Mouse (Mus musculus): ENCODE measurements at regions not wholly inside any gene's neighbourhood (a gene's known extent, or its start where the extent isn't known, plus 50 kb on each side); places are given as distances from the start of the nearest gene placed in this dataset.

DNA sequence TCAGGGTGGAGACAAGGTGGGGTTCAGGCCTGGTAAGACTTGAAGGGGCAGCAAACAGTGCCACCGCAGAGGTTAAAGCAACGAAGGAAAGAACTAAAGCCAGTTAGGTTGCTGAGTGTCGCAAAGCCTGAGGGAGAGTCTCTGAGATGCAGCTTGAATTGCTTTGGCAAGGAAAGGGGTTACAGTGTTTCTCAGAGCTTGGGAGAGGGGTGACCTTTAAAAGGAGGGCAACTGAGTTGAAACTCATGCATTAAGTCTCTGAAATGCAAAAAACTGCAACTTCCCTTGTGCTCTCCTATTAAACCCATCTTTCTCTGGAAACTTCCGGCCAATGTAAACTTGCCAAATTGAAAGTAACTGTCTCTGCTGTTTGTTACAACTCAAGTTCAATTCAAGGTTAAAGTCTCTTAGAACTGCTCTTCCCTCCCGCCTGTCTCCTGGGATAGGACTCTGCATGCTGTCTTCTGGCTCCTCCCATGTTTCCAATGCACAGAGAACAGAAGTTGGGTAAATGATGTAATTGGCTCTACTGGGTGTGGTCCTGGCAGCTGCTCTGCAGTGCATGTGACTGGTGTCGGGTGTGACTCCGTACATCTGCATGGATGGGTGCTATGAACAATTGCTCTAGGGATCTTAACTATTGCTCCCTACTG lies 181.4 kb upstream of the Gas1 start:
- no peak for DNase-seq (ENCODE audit: low read depth, low spot score)

DNA sequence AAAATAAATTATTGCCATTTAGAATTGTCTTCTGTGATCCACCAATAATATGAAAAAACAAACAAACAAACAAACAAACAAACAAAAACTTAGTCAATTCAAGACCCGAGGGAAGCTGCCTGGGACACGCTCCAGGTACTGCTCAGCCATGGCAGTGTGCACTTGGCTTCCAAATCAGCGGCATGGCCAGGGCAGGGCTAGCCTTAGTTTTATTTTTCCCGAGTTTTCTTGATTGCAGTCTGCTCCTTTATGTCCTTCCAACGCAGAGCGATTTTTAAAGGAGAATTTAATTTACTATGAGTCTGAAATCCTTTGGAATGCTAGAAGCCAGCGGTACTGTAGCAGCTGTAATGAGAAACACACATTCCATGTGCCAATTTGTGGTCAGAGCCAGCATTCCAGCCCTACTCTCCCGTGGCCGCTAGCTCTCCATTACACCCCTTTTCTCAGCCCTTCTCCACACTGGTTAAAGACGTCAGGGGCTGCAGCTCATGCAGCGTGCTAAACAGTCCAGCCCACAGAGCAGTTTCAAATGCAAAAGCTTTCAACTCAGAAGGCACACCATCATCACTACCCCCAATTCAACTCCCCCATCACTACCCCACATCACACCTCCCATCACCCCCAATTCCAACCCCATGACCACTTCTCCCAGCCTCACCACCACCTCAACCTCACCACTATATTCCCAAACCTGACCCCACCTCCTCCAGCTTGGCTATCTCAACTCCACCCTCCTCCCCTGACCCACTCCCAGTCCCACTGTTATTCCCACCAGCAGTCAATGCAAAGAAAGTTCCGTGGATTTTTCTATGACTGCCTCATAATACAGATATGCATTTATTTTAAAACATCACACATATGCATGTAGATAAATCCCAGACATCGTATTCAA lies 187.9 kb upstream of the Gas1 start:
- DNase-seq (ENCODE audit: low read depth, low spot score): no peak

DNA sequence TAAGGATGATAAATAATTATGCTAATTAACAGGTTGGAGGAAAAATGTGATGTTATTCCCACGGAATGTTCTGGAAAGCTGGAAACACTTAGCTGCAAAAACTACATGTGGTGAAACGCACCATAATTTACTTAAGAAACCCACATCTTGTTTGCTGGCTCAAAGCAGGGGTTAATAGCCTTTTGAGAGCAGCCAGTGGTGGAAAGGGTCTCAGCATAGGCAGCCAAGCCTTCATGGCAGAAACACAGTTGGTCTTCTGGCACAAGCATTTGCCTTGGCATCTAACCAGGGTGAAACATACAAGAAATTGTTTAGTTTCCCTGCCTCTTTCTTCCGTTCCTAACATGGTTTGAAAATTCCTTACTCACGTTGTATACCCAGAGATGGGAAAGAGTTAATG lies 192.1 kb upstream of the Gas1 start:
- DNase-seq (ENCODE audit: low read depth, low spot score): no peak

DNA sequence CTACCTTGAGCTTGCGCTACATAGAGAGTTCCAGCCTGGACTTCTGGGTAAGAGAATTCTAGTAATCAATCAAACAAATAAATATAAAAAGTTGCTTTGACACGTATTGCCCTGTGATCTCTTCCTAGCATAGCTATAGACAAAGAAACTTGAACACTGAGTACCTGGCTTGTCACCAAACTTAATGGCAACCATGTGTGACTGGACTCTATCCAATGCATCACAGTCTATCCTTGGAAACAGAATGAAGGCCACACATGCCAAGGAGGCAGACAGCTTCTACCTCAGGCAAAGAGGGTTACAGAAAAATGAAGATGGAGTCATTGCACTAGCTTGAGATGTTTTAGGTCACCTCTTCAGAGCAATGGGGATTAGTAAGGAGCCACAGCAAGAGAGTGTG lies 194.5 kb upstream of the Gas1 start:
- DNase-seq (ENCODE audit: low read depth, low spot score): no peak

DNA sequence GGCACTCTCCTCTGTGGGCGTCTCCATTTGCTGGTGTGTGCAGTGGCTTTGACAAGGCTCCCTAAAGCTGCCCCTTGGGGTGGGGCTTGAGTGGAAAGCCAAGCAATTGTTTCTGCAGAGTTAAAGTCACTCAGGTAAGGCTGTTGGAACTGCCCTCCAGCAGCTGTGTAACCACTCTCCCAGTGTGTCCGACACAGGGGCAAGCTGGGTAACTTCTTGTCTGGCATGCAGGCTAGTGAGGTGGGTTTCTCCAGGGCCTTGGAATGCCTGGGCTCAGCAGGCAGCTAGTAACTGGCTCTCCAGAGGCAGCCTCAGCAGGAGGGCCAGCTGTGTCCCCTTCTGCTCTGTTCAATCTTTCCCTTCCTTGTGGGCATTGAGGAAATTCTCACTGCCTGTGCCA lies 199.5 kb upstream of the Gas1 start:
- no peak for DNase-seq (ENCODE audit: low read depth, low spot score)

DNA sequence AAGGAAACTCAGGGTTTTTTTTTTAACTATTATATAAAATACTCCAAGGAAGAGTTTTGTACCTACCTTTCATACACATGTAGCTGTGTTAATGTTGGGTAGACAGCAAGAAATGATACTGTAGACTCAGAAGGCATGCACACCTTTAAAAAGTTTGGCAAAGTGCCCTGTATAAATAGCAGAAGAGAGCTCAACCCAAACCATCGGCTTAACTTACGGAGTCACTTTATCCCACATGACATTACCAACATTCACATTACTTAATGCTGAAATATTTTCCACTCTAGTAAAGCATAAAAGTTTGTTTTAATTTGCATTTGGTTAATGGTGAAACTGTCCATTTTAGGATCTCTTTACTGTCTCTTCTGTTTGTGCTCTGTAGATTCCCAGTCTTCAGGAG lies 205.7 kb upstream of the Gas1 start:
- DNase-seq (ENCODE audit: low read depth, low spot score): no peak

DNA sequence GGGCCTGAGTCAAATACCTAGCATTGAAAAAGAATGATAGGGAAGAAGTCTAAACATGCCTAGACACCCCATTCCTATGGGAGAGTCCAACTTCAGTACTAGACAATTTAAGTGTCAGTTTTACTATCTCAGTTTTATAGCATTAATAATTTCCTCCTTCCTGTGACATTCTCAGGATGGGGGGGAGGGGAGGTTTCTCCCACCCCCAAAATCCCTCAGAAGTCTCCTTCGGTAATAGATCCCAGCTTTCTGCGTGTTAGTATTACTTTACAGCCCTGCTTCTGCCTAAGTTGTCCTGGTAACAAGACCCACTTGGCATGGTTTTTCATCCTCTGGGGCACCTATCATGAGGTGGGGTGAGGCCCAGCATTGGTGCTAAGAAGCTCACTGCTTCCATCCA lies 202.9 kb upstream of the Dapk1 start:
- DNase-seq (ENCODE audit: low read depth, low spot score): no peak

DNA sequence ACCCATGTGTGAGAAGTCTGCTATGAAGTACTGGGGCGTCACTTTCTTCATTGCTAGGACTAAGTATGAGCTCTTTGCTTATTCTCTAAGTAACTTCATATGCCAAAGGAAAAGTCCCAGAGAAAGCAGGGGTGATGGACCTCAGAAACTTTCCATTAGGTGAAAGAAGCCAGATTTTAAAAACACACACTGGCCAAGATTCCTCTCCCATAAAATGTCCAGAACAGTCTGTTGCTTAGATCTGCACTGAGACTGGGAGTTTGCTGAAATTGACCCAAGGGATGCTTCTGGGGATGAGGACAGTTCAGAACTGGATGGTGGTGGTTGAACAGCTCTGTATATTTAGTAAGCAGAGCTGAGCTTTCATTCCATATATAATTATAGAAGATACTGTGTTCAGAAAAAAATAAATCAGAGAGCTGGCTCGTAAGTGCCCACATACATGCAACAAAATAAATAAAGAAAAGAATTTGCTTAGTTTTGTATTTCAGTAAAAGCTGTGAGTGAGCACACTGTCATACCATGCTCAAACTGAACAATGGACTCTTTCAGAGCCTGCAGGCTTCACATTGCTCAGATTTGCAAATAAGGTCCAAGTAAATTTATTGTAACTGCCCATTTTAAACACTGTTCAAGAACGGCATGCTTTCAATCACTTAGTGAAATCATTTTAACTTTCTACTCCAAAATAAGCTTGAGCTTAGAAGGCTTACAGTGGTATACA lies 200.8 kb upstream of the Dapk1 start:
- DNase-seq (ENCODE audit: low read depth, low spot score): no peak

DNA sequence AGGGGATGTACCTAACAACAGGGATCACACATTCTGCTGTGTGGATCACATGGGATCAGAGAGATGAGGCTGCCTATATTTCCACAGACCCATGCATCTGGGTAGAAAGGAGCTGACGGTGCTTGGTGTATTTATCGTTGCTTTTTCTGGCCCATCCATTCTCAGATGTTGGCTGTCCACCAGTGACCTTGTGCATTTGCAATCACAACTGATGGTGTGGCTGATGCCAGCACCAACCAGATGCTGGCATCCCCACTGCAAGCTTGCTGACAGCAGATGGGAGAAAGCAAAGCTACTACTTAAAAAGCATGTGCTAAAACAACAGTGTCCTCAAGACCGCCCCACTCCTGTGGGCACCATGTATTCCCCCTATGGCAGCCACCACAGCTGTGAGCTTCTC lies 198.3 kb upstream of the Dapk1 start:
- no peak for DNase-seq (ENCODE audit: low read depth, low spot score)

DNA sequence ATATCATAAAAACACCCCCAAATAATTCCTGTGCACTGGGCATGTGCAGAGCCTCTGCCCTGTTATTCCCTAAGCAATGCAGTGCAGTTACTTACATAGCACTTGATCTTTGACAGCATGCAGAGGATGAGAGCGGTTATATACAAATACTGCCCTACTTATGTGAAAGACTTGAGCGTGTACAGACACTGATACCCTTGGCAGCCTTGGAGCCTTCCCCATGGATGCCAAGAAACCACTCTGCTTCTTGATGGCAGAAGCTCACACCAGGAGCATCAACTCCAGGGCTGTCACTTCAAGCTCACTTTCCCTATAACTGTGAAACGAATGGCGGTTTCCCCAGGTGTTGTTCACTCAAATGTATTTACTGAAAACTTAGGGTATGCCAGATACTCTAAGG lies 194.4 kb upstream of the Dapk1 start:
- no peak for DNase-seq (ENCODE audit: low read depth, low spot score)

DNA sequence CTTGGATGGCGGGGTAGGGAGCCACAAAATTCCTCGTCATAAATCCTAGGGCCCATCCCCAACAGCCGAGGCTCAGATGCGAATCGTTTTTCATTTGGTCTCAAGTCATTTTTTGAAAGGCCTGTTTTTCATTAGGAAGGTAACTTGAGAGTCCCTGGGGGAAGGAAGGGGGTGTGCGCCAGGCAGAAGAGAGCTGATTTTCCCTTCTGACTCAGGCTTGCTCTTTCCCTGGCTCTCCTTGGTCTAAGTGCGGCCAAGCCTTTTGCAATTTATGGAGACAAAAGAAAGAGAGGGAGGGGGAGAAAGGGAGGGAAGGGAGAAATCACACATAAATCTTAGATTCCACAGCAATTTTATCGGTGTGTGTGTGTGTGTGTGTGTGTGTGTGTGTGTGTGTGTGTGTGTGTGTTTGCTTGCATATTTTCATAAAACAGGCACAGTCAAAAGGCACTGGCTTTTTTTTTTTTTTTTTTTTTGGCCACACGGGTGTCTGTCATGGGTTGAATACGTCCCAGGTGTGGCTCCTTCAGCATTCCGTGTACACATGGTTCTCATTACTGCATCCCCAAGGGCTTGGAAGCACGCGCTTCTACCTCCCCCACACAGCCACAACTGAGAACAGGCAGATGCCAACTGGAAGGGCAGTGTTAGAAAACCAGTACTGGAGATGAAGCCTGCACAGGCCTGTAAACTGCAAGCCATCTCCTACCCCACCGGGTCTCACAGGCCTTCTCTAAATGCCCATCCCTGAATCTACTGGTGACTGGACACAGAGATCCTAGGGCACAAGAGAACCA lies 191.8 kb upstream of the Dapk1 start:
- DNase-seq (ENCODE audit: low read depth, low spot score): no peak

DNA sequence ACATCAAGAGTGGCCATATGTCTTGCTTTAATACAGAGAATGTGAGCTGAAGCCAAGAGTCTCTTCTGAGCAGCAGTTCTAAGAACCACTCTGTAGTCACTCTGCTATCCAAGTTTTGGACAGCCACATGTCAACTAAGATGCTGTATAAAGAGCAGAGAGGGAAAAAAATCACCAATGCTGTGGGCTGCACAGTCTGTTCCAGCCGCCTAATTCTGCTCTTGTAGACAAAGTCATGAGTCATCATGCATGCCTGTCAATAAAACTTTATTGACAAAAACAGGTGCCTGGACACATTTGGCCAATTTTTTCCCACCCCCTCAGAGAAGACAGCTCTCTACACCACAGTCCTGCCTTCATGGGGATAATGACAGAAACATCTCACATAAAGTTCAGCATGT lies 185.7 kb upstream of the Dapk1 start:
- DNase-seq (ENCODE audit: low read depth, low spot score): no peak

DNA sequence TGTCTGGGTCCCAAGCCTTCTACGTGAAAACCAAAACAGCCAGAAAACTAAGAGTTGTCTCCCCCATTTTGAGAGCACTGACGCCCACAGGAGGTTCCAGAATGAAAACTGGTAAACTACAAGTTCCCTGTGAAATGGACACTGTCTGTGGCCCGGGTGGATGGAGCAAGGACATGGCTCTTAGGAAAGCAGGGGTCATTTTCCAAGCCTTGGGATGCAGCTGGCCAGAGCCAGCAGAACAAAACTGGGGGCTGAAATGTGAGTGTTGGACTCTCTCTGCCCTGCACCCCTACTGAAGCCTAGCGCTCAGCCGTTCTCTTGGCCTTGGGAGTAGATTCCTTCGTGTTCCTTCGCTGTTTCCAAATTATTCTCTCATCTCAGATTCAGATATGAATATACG lies 184.7 kb upstream of the Dapk1 start:
- DNase-seq (ENCODE audit: low read depth, low spot score): no peak

DNA sequence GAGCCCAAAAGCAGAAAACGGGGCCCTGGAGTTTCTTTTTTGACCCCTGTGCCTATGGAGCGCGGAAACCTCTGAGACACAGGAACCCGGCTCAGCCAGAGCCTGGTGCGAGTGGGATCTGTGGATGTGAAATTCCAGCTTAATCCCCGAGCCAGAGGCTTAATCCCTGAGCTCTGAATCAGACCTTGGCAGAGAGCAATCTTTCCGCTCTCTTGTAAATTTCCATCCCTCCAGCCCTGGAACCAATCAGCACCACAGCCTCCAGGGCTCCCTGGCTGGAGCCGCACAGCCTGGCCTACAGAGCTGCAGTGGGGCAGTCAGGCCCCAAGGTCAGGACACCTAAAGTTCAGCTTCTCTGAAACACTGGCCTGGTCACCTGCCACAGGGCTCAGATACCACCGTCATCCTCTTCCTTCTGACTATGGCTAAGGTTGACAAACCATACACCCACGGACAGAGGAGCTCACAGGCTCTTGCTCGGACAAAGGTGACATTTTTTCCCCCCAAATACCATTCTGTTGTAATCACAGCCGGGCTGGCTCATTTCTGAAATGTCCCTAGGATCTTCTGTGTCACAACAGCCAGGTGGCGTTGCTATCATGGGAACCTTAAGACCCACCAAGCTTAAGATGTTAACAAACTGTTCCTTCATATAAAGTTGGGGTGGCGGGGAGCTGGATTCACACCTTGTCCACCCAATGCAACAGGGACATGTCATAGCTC lies 184.2 kb upstream of the Dapk1 start:
- DNase-seq (ENCODE audit: low read depth, low spot score): no peak

DNA sequence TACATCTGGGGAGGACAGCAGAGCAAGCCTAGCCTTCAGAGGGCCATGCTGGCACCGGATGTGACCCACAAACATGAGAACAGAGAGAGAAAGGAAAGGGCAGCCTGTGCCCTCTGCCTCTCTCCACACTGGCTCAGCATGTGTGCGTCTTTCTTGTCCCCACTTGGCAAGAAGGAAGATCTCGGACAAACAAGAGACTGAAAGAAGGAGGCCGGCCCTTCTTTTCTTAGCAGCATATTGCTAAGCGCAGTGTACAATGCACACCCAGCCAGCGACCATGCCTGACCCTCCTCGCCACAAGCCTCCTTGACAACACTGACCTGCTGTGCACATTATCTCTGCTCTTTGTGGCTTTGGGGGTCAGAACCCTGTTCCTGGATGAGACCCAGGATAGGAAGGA lies 181.4 kb upstream of the Dapk1 start:
- no peak for DNase-seq (ENCODE audit: low read depth, low spot score)

DNA sequence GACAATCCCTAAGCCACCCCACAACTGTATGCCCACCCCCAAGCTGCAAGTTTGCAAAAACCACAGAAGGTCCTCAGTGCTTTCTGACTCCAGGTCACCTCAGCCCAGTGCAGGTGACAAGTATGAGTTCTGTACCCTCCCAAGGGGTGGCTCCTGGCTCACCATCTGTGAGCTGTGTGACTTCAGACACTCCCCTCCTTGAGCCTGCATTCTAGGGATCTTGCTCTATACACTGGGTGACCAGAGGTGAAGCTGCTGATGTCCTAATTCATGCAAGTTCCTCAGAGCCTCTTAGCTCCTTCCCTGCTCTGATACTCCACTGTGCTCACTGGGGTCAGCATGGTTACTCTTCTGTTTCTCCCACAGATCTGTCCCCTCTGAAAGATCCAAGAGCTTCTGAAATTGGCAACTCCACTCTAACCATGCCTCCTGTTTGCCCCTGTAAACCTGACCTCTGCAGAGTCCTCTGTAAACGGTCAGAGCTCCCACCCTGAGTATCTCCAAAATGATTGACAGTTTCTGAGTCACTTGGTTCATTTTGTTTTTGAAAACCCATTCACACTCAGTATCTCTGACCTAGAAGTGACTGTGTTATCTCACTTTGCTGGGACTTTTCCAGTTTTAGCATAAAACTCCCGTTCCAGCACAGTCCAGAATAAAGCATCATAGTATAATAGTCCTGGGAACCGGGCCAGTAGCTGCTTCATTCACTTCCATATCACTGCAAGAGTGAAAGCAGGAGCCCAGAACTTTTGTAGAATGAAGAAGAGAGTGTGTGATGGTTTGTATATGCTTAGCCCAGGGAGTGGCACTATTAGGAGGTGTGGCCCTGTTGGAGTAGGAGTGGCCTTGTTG lies 180.7 kb upstream of the Dapk1 start:
- no peak for DNase-seq (ENCODE audit: low read depth, low spot score)

DNA sequence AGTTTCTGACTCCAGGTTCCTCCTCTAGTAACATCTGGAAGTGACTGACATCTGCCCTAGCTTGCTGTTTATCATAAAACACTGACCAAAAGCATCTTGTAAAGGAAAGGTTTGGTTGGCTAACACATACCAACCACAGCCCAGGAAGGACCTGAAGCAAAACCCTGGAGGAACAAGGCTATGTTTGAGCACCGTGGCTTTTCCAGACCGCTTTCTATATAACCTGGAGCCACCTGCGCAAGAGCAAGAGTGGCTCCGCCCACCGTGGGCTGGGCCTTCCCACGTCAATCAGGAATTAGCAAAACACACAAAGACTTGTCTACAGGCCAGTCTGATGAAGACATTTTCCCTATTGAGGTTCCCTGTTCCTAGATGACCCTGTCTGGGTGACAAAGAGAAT lies 177.5 kb upstream of the Dapk1 start:
- DNase-seq (ENCODE audit: low read depth, low spot score): no peak

DNA sequence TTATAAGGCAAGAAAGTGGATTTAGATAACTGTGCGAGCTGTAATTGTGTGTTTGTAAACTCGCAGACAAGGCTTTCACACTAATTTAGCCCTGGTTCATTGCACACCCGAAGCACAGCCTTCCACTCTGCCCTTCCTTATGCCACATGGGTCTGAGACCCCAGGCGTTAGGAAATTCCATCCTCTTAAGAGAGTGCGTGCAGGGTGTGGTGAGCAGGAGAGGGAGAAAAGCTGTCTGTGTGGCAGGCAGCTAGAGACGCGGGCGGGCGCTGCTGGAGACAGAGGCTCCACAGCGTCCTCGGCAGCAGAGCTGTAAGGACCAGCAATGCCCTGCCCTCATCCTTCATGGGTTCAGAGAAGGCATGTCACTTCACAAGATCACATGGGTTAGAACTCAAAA lies 176.6 kb upstream of the Dapk1 start:
- no peak for DNase-seq (ENCODE audit: low read depth, low spot score)

DNA sequence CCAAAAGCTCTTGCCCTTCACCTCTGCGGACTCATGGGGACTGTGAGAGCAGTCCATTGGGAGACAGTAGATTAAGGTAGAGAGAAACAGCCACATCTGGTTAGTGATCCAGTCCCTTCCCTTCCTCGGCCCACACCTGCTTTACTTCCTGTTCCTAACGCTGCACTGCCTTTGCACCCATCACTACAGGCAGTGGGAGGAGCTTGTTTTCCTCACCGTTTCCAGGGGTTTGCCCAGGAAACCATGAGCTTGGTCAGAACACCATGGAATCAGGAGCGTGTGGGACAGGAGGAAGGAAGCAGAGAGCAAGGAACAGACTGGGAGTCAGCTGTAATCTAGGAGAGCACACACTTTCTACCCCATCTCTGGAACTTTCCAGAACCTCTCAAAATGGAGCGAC lies 176.2 kb upstream of the Dapk1 start:
- no peak for DNase-seq (ENCODE audit: low read depth, low spot score)

DNA sequence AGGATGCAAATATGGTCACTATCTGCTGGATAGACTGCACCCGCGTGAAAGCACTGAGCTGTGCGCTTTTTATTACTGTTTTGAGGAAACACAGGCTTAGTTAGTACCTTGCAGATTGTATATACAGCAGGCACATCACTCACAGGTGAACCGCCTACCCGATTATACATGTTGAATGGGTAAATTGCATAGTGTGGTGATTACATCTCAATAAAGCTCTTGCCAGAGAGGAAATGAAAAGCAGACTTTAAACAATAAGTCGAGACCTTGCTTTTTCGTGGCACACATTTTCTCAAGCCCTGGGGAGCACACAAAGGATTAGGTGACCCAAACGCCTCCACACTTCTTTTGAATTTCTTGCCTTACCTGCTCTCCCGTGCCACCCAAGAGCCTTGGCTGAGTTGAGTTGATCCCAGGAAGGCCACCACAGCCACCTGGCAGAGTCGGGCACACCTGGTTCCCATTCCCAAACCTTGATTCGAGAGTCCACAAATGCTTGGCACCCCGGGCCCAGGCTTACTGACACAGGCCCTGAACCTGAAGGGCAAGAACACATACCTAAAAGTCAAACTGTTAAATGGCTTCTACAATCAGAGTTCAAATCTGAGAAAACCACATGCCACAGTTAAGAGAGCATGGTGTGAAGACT lies 175.4 kb upstream of the Dapk1 start:
- no peak for DNase-seq (ENCODE audit: low read depth, low spot score)
